Mouse (Mus musculus) left cerebral cortex, adult 2 months (tissue): ENCODE data around the gene Nrros. TPM values are rescaled to one million over a fixed set of nuclear protein-coding genes. Genes with fewer than 3 reads are reported as not detected.

Experiments
- DNase-seq, 2 experiments: peaks; one replicate each; pipeline ENCODE4 v3.0.0; 2021 to 2022; ENCODE audit warnings: low spot score in 2 of 2, mixed read lengths in 1 of 2; ENCODE audit errors: extremely low spot score in 1 of 2
- H3K27ac ChIP-seq: fragments of 200-600 bp; 2 replicates; pipeline ENCODE4 v1.8.1; 2022
- H3K4me3 ChIP-seq: fragments of 200-600 bp; 2 replicates; pipeline ENCODE4 v1.8.1; 2022
- CTCF ChIP-seq: fragments of 200-600 bp; IDR thresholded peaks from 2 replicates; pipeline ENCODE4 v1.8.1; 2022; ENCODE audit warnings: antibody characterized with exemption, mild to moderate bottlenecking, moderate library complexity
- intact Hi-C: fragments of 180-260 bp; cut with DNase I; formaldehyde crosslinking; loops from one replicate; pipeline ENCODE4 v1.15.1; 2025
- total RNA-seq, 2 experiments: library from RNA; stranded (reverse); gene quantifications; 2 replicates each; pipeline ENCODE4 v1.2.3; 2021

Nrros gene
- total RNA-seq, 2 experiments from 2014 or later, result 8.7 to 9.1 TPM

GRCm38 (mm10) chr16:32157369-32157768, 8.0 kb downstream of the Nrros start:
- Histone ChIP-seq H3K4me3 (no peak overlapping the region), H3K27ac (no peak overlapping the region)
- intact Hi-C loops, result no loop called here
- TF ChIP-seq CTCF, result no peak
- no peak for DNase-seq

GRCm38 (mm10) chr16:32156719-32157118, 8.7 kb downstream of the Nrros start:
- no peak for TF ChIP-seq CTCF

GRCm38 (mm10) chr16:32154437-32154836, 11.0 kb downstream of the Nrros start:
- peak overlapping the region; percentile 5 for H3K27ac ChIP-seq
- no peak for TF ChIP-seq CTCF
- DNase-seq, result peak; percentile 38 to 77
- intact Hi-C loops, result loop anchor here (5.0 kb wide), 1 partner anchor 93 kb away; the partner anchor contains the start of genes Fbxo45 and Wdr53
- no peak overlapping the region for H3K4me3 ChIP-seq

More at GRCm38 (mm10) chr16:32156719-32157118, 8.7 kb downstream of the Nrros start:
- intact Hi-C loops, result no loop called here
- Histone ChIP-seq H3K4me3 (no peak overlapping the region), H3K27ac (no peak overlapping the region)
- no peak for DNase-seq

- Histone ChIP-seq H3K4me3 (no peak overlapping the region), H3K27ac (peak overlapping the region; percentile 5)
- intact Hi-C loops, result loop anchor here (5.0 kb wide), 1 partner anchor 93 kb away; the partner anchor contains the start of genes Fbxo45 and Wdr53
- TF ChIP-seq CTCF, result no peak
- no peak for DNase-seq
Measured at GRCm38 (mm10) chr16:32153976-32154375, 11.4 kb downstream of the Nrros start.

- H3K27ac ChIP-seq, result no peak overlapping the region
- no peak for DNase-seq
- intact Hi-C loops, result no loop called here
- no peak for TF ChIP-seq CTCF
- no peak overlapping the region for H3K4me3 ChIP-seq
Measured at GRCm38 (mm10) chr16:32147589-32148207, 17.7 kb downstream of the Nrros start.

- intact Hi-C loops, result no loop called here
- no peak for DNase-seq
- TF ChIP-seq CTCF, result no peak
- Histone ChIP-seq H3K27ac (no peak overlapping the region), H3K4me3 (no peak overlapping the region)
Measured at GRCm38 (mm10) chr16:32144592-32144991, 20.8 kb downstream of the Nrros start.

- no peak overlapping the region for H3K4me3 ChIP-seq
- DNase-seq, result no peak
- no peak overlapping the region for H3K27ac ChIP-seq
- intact Hi-C loops, result no loop called here
- no peak for TF ChIP-seq CTCF
Measured at GRCm38 (mm10) chr16:32143766-32144165, 21.6 kb downstream of the Nrros start.

DNA sequence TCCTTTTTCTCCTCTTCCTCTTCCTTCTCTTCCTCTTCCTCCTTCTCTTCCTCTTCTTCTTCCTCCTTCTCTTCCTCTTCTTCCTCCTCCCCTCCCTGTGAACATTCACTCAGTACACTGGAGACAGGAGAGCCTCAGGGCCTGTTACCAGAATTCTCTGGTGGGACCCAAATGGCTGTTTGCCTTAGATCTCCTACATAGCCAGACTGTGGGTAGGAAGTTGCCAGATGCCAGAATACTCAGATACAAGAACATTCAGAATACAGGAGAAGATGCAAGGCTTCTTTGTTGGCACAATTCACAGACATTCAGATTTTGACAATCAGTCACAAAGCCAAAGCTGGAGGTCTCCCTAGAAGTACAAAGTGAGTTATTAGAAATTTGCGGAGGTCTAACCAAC, 26.4 kb downstream of the Nrros start:
- TF ChIP-seq CTCF, result no peak
- DNase-seq, result no peak
- H3K27ac ChIP-seq, result no peak overlapping the region
- intact Hi-C loops, result no loop called here
- H3K4me3 ChIP-seq, result no peak overlapping the region

DNA sequence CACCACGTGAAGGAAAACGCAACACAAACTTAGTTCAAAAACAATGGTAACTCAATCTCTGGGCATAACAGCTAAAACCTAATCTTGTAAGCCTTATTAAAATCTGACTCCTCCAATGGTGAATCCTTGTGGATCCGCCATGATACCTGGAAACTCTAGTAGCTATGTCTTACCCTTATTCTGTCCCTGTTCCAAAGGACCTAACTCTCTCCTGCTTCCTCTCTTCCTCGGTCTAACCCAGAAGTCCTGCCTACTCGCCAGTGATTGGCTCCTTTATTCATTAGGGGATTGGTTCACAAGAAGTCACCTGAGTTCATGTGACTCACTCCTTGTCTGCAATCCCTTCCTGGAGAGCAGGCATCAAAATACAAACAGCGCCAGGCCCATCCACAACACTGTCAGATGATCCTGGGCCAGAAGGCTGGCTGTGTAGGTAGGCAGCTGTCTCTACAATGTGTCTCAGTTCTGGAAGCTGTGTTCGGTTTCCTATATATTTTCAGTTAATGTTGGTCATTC, 29.5 kb downstream of the Nrros start:
- no peak overlapping the region for H3K4me3 ChIP-seq
- no peak overlapping the region for H3K27ac ChIP-seq
- intact Hi-C loops, result no loop called here

DNA sequence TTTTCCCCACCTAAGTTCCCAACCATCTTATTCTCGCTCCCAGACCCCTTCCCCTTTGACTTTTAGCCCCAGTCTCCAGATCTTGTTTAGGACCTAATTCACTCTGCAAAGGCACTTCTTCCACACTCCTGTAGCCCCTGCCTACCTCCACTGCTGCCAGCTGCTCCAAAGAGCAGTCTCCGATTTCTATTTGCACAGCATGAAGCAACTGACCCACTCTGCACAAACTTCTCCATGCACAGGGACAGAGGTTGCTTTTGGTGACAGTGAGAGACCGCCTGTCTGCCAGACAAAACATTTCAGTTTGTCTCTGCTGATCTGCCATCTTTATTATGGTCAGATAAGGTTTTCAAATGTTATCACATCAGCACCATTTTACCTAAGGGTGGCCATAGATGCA, 32.2 kb downstream of the Nrros start:
- no peak for DNase-seq
- Histone ChIP-seq H3K27ac (no peak overlapping the region), H3K4me3 (no peak overlapping the region)
- no peak for TF ChIP-seq CTCF
- intact Hi-C loops, result loop anchor here (5.0 kb wide), 1 partner anchor 69 kb away; no protein-coding TSS in a partner anchor

More for the DNA sequence above, 29.5 kb downstream of the Nrros start:
- no peak for DNase-seq
- no peak for TF ChIP-seq CTCF

GRCm38 (mm10) chr16:32130190-32130826, 35.1 kb downstream of the Nrros start:
- intact Hi-C loops, result loop anchor here (5.0 kb wide), 1 partner anchor 72 kb away; no protein-coding TSS in a partner anchor
- Histone ChIP-seq H3K4me3 (no peak overlapping the region), H3K27ac (no peak overlapping the region)
- no peak for DNase-seq
- TF ChIP-seq CTCF, result no peak

DNA sequence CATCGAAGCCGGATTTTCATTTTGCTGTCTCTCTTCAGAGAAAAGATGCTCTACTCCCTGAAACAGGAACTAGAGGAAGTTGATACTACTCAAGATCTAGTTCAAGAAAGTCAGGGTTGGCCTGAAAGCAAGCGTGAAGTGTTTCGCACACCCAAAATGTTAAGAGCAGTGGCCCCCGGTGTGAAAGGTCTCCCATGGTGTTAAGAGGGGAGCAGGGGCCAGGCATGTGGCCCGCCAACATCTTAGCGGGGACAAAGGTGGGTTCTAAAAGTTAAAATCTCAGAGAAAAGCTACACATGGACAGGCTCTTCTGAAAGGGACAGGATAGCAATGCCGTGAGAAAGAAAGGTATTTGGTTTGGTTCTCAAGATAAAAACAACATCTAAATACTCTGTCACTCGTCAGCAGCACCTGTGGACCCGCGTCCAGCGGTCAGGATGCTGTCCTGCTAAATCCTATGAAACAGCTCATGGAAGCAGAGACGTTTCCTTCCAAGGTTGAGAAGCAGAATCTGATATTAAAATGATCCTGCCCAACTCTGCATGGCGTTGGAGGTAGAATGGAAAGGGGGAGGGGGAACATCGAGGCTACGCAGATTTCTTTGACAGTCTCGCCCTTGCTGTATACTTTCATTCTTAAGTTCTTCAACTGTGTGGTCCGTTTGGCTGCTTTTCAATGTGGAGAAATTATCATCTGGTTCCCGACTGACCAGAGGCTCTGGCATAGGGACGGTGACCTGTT, 35.8 kb downstream of the Nrros start:
- Histone ChIP-seq H3K27ac (no peak overlapping the region), H3K4me3 (0 out of 2 replicates have a peak overlapping the region, but pooled peaks have one; percentile 9)
- no peak for TF ChIP-seq CTCF
- no peak for DNase-seq
- intact Hi-C loops, result loop anchor here (5.0 kb wide), 1 partner anchor 73 kb away; no protein-coding TSS in a partner anchor
